Mouse (Mus musculus) effector memory CD4-positive, alpha-beta T cell, adult 5 months (primary cell): ENCODE measurements around the gene 9630041A04Rik. TPM values are rescaled to one million over a fixed set of nuclear protein-coding genes. Genes with fewer than 3 reads are reported as not detected.

ENCODE experiments used
- polyA plus RNA-seq: library from polyadenylated mRNA; unstranded; fragments of 100-300 nt; shearing (Covaris generic); gene quantifications from one replicate; pipeline ENCODE4 v1.2.1, GENCODE M21; 2017

The 9630041A04Rik gene
- not detected for polyA plus RNA-seq

DNA sequence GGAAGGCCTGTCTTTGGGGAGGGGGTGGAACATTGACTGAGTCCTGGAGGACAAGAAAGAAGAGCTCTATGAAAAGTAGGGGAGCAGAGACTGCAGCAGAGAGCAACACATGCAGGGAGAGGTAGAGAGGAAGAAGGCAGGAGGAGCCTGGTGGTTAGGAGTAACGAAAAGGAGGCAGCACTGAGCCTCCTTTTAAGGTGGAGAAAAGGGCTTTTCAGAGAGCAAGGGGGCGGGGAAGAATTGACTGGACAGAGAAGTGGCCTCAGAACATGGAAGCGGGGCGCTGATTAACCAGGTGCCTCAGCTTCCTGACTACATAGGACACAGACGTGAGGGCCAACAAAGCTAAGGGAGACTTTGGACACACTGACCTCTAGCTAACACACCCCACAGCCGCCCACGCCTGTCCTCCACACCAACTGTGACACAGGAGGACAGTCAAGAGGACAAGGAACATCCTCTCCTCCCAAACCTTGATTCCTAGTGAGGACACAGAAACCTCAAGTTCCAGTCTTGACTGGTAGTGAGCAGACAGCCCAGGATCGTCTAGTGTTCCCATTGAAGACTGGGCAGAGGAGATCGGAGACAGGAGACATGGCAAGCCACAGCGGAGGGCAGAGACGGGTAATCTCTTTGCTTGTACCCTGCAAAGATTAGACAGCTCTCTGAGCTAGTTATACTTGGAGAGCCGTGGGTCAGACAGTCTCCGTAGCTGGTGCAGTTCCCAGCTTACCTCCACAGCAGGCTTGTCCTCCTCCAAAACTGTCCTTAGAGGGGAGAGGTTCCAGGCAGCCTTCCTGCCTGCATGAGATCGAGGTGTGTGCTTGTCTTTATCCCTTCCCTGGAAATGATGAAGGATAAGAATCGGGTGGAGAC, at the start of gene 9630041A04Rik:
Gene 9630041A04Rik, plus strand, starts transcription at position 246 of the 876 bp plus-strand sequence.

